Mouse (Mus musculus) B cell, adult (primary cell): Measurements from ENCODE around the gene 1700102P08Rik. TPM values are rescaled to one million over a fixed set of nuclear protein-coding genes. Genes with fewer than 3 reads are reported as not detected.

Source experiments
- total RNA-seq: library from RNA; stranded (reverse); gene quantifications from 4 replicates; pipeline ENCODE4 v1.2.4, GENCODE M21; 2023; ENCODE audit not compliant: inconsistent age

1700102P08Rik gene
- total RNA-seq = 5.1 to 8.1 TPM (median 5.3 TPM) in 4 replicates

GRCm38 (mm10) chr9:108392676-108393075 is at the start of gene 1700102P08Rik:
1700102P08Rik (plus strand) TSS chr9:108392805.

GRCm38 (mm10) chr9:108347540-108348289 is 44.9 kb upstream of the 1700102P08Rik start, which contains the start of gene Usp4:
Usp4 (plus strand) TSS chr9:108347853.

GRCm38 (mm10) chr9:108428384-108428783 is 35.8 kb downstream of the 1700102P08Rik start, which contains the start of gene Ccdc36:
Ccdc36 (minus strand) TSS chr9:108428484.

GRCm38 (mm10) chr9:108436182-108436581 is 43.6 kb downstream of the 1700102P08Rik start, which contains the start of gene BC048562:
BC048562 (plus strand) TSS chr9:108436482.

Other genes with a start within 250 kb of the 1700102P08Rik start
- gene Bsn, start 202.4 kb upstream of the 1700102P08Rik start, total RNA-seq = 0.13 to 0.32 TPM (median 0.20 TPM) in 4 replicates
- 21.2 to 24.3 TPM (median 22.8 TPM) in 4 replicates for gene Dag1, start 128.8 kb upstream of the 1700102P08Rik start, total RNA-seq
- 6.8 to 8.9 TPM (median 8.2 TPM) in 4 replicates for gene Nicn1, start 102.4 kb upstream of the 1700102P08Rik start, total RNA-seq
- 1.9 to 3.7 TPM (median 3.2 TPM) in 4 replicates for gene Amt, start 96.0 kb upstream of the 1700102P08Rik start, total RNA-seq
- 469 to 484 TPM (median 479 TPM) in 4 replicates for gene Rhoa, start 86.7 kb upstream of the 1700102P08Rik start, total RNA-seq
- 9.0 to 13.3 TPM (median 11.3 TPM) in 4 replicates for gene Tcta, start 86.6 kb upstream of the 1700102P08Rik start, total RNA-seq
- gene Gpx1, start 53.9 kb upstream of the 1700102P08Rik start, total RNA-seq = 326 to 331 TPM (median 330 TPM) in 4 replicates
- gene Usp4, start 45.0 kb upstream of the 1700102P08Rik start, total RNA-seq = 170 to 178 TPM (median 173 TPM) in 4 replicates
- gene Ccdc36, start 35.7 kb downstream of the 1700102P08Rik start, total RNA-seq = not detected in 4 replicates
- not detected in 4 replicates for gene BC048562, start 43.7 kb downstream of the 1700102P08Rik start, total RNA-seq
- gene Ccdc71, start 67.7 kb downstream of the 1700102P08Rik start, total RNA-seq = 26.7 to 37.4 TPM (median 30.9 TPM) in 4 replicates
- gene Klhdc8b, start 68.8 kb downstream of the 1700102P08Rik start, total RNA-seq = 2.2 to 5.0 TPM (median 4.3 TPM) in 4 replicates
- 0.27 to 0.93 TPM (median 0.32 TPM) in 3 of 4 replicates, not detected in the other for gene Lamb2, start 86.9 kb downstream of the 1700102P08Rik start, total RNA-seq
- 286 to 324 TPM (median 289 TPM) in 4 replicates for gene Usp19, start 97.8 kb downstream of the 1700102P08Rik start, total RNA-seq
- gene Qars, start 114.9 kb downstream of the 1700102P08Rik start, total RNA-seq = 184 to 210 TPM (median 200 TPM) in 4 replicates
- 213 to 222 TPM (median 216 TPM) in 4 replicates for gene Qrich1, start 124.0 kb downstream of the 1700102P08Rik start, total RNA-seq
- 190 to 206 TPM (median 192 TPM) in 4 replicates for gene Impdh2, start 167.5 kb downstream of the 1700102P08Rik start, total RNA-seq
- gene Ndufaf3, start 174.6 kb downstream of the 1700102P08Rik start, total RNA-seq = 26.7 to 34.9 TPM (median 34.0 TPM) in 4 replicates
- gene Dalrd3, start 177.1 kb downstream of the 1700102P08Rik start, total RNA-seq = 93.0 to 123 TPM (median 103 TPM) in 4 replicates
- 40.0 to 43.3 TPM (median 41.3 TPM) in 4 replicates for gene Wdr6, start 185.9 kb downstream of the 1700102P08Rik start, total RNA-seq
- 4.6 to 7.5 TPM (median 5.5 TPM) in 4 replicates for gene P4htm, start 204.9 kb downstream of the 1700102P08Rik start, total RNA-seq